Mouse (Mus musculus): ENCODE results near the gene Ryk. TPM values are rescaled to one million over a fixed set of nuclear protein-coding genes. Genes with fewer than 3 reads are reported as not detected.
A peak's percentile ranks its signal among the peaks of the same experiment; 100 is the strongest.

The Ryk gene
- polyA plus RNA-seq, 1 experiment from 2014 or later: 18.2 TPM

DNA sequence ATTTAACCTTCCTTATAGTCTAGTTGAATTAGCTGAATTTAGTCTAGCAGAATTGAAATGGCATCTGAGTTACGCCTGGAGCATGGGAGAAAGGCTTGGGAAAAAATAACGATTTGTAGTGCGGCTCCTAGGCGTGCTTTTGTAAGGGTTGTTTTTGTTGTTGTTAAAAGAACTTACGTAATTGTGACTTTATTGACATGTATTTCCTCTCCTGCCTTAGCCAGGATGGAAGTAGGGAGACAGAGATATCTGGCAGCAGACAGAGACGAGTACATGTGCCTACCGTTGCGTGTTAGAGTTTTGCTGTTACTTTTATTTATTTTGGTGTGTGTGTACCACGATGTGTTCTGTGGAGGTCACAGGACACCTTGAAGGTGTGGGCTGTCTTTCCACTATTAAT, 1.6 kb downstream of the Ryk start:
- Histone ChIP-seq H3K36me3 (no peaks in the 10 kb centered on the region), H3K4me1 (peaks cover 38% of the 10 kb centered on the region), H3K4me2 (replicated peaks) (peak overlapping the region; percentile 70), H3K9me3 (replicated peaks) (no peaks in the 10 kb centered on the region), H3K27me3 (0 out of 2 replicates have a peak, but pooled peaks cover 4% of the 10 kb centered on the region), H3K9ac (peak overlapping the region; percentile 96), H3K4me3 (peak overlapping the region; percentile 90), H3K27ac (no peak overlapping the region)
- ATAC-seq (ENCODE audit: low FRiP score): no peak
- 62% methylated on average over 9 of the region's 9 CpGs for WGBS

GRCm38 (mm10) chr9:102840792-102841778, 6.4 kb downstream of the Ryk start:
- peak overlapping the region; percentile 22; the same call in 1 of the 2 replicates for H3K4me2 ChIP-seq (replicated peaks)
- H3K27ac ChIP-seq: peak overlapping the region; percentile 44; the same call in 1 of the 2 replicates
- H3K4me3 ChIP-seq: no peak overlapping the region
- ATAC-seq (ENCODE audit: low FRiP score): no peak
- 0 out of 2 replicates have a peak overlapping the region, but pooled peaks have one; percentile 14 for H3K9ac ChIP-seq
- peaks cover 54% of the 10 kb centered on the region for H3K4me1 ChIP-seq
- 36% methylated on average over 16 of the region's 16 CpGs for WGBS
- H3K27me3 ChIP-seq: no peaks in the 10 kb centered on the region
- H3K36me3 ChIP-seq: no peaks in the 10 kb centered on the region
- no peaks in the 10 kb centered on the region for H3K9me3 ChIP-seq (replicated peaks)

DNA sequence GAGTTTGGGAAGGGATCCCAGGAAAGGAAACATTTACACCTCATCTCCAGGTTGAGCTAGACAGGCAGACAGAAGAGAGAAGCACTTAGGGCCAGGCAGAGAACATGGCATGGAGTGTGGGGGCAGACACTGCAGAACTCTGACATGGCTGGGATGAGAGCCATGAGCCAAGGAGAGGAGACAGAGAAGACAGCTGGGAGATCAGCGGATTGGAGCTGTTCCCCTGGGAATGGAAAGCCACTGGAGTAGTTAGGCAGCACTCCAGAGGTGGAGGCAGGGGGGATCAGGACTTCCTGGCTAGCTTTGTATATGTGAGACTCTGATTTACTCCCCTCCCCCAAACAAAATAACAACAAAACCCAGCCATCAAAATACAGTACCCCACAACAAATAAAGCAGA, 7.1 kb downstream of the Ryk start:
- no peak for ATAC-seq (ENCODE audit: low FRiP score)
- H3K27me3 ChIP-seq: no peaks in the 10 kb centered on the region
- H3K4me2 ChIP-seq (replicated peaks): no peak overlapping the region
- WGBS: 33% methylated on average over 1 of the region's 1 CpGs
- H3K27ac ChIP-seq: no peak overlapping the region
- no peak overlapping the region for H3K4me3 ChIP-seq
- no peak overlapping the region for H3K9ac ChIP-seq
- no peaks in the 10 kb centered on the region for H3K36me3 ChIP-seq
- H3K9me3 ChIP-seq (replicated peaks): no peaks in the 10 kb centered on the region
- peaks cover 50% of the 10 kb centered on the region for H3K4me1 ChIP-seq

DNA sequence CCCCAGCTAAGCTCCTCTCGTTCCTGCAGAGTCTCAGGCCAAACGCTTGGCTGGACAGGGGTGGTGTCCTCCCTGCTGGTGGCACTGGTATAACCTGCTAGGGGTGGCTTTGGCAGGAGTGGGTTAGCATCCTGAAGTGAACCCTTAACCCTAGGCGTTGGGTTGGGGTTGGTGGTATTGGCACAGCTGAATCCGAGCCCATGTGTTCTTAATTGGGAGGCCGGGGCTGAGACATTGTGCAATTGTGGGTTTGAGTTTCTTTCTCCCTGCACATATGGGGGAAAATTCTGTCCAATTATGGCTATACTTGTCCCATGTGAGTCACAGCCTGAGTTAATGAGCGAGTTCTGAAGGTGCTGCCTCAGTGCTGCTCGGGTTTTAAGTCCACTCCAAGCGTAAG, 7.8 kb downstream of the Ryk start:
- no peaks in the 10 kb centered on the region for H3K27me3 ChIP-seq
- H3K9ac ChIP-seq: no peak overlapping the region
- H3K4me1 ChIP-seq: peaks cover 51% of the 10 kb centered on the region
- H3K36me3 ChIP-seq: no peaks in the 10 kb centered on the region
- no peak for ATAC-seq (ENCODE audit: low FRiP score)
- H3K9me3 ChIP-seq (replicated peaks): no peaks in the 10 kb centered on the region
- H3K4me2 ChIP-seq (replicated peaks): no peak overlapping the region
- H3K27ac ChIP-seq: no peak overlapping the region
- no peak overlapping the region for H3K4me3 ChIP-seq
- 59% methylated on average over 8 of the region's 8 CpGs for WGBS

DNA sequence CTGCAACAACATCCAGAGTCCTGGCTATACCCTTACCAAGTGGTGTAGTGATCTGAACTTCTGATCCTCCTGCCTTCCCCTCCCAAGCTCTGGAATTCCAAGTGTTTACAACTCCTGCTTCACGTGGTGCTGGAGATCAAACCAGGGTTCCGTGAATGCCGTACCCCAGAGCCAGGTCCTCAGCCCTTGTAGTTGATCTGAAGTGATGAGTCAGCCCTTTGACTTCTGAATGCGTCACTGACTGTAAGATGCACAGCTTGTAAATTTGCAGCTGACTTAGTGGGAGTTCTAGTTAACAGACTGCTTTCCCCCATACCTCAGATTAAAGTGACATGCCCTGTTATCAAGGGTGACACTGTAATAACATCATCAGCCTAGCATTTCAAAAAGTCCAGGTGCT, 8.9 kb downstream of the Ryk start:
- Histone ChIP-seq H3K27me3 (no peaks in the 10 kb centered on the region), H3K36me3 (no peaks in the 10 kb centered on the region), H3K4me2 (replicated peaks) (no peak overlapping the region), H3K4me3 (no peak overlapping the region), H3K9ac (no peak overlapping the region), H3K9me3 (replicated peaks) (no peaks in the 10 kb centered on the region), H3K4me1 (peaks cover 59% of the 10 kb centered on the region), H3K27ac (no peak overlapping the region)
- WGBS: 56% methylated on average over 4 of the region's 4 CpGs
- no peak for ATAC-seq (ENCODE audit: low FRiP score)

- ATAC-seq (ENCODE audit: low FRiP score): no peak
- H3K4me1 ChIP-seq: peaks cover 47% of the 10 kb centered on the region
- H3K36me3 ChIP-seq: no peaks in the 10 kb centered on the region
- no peak overlapping the region for H3K4me2 ChIP-seq (replicated peaks)
- no peaks in the 10 kb centered on the region for H3K27me3 ChIP-seq
- 82% methylated on average over 6 of the region's 6 CpGs for WGBS
- H3K27ac ChIP-seq: no peak overlapping the region
- H3K9ac ChIP-seq: no peak overlapping the region
- no peaks in the 10 kb centered on the region for H3K9me3 ChIP-seq (replicated peaks)
- no peak overlapping the region for H3K4me3 ChIP-seq
These were observed 11.1 kb downstream of the Ryk start for GRCm38 (mm10) chr9:102845851-102846250.

DNA sequence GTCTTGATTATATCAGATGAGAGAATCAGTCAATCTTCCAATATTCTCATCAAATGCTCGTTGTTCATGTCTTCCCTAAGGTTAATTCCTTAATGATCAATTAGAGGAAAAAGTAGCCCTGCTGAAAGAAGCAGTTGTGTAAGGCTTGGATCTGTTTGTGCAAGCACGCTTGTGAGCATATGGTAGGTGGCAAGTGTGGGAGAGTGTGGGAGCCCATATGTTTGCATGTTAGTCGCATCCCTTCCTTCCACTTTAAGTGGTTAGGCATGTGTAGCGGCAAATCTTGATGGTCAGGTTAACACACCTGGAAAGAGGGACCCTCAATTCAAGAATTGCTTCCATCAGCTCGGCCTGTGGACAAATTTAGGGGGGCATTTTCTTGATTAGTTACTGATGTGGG, 11.6 kb downstream of the Ryk start:
- H3K4me1 ChIP-seq: peaks cover 42% of the 10 kb centered on the region
- H3K9me3 ChIP-seq (replicated peaks): no peaks in the 10 kb centered on the region
- no peak overlapping the region for H3K4me3 ChIP-seq
- H3K27me3 ChIP-seq: no peaks in the 10 kb centered on the region
- 88% methylated on average over 5 of the region's 5 CpGs for WGBS
- ATAC-seq (ENCODE audit: low FRiP score): no peak
- H3K36me3 ChIP-seq: no peaks in the 10 kb centered on the region
- H3K4me2 ChIP-seq (replicated peaks): no peak overlapping the region
- H3K27ac ChIP-seq: no peak overlapping the region
- no peak overlapping the region for H3K9ac ChIP-seq

DNA sequence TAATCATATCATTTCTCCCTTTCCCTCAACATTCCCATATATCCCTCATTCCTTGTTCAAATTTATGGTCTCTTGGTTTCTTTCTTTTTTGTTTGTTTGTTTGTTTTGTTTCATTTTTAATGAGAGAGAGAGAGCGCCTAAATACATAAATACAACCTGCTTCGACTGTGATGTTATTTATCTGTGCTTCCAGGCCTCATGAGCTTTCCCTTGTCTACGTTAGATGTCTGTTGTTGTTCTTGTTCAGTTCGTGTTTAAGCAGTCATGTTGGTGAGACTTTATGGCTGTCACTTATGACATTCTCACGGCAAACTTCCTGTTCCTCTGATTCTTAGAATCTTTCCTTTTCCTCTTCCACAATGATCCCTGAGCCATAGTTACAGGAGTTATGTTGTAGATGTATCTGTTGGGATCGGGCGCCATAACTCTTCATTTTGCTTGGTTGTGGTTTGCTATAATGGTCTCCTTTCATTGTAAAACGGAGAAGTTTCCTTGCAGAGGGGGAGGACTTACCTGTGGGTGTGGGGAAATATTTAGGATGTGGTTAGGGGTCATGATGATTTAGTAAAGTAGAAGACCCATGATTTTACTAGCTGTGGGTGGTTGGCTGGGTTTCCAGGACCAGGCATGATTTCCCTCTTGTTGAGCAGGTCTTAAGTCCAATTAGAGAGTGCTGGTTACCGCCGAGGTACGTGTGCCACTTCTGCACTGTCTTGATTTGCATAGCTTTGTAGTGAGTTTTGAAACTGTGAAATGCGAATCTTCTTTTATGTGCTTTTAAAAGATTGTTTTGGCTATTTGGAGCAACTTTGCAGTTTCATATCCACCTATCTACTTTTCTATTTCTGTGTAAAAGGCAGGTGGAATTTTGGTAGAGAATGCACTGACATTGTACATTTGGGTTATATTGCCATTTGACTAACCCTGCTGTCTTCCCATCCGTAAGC, 17.6 kb downstream of the Ryk start:
- ATAC-seq (ENCODE audit: low FRiP score): no peak
- no peak overlapping the region for H3K27ac ChIP-seq
- H3K4me1 ChIP-seq: peaks cover 15% of the 10 kb centered on the region
- H3K4me3 ChIP-seq: no peak overlapping the region
- 94% methylated on average over 13 of the region's 13 CpGs for WGBS
- H3K36me3 ChIP-seq: no peaks in the 10 kb centered on the region
- no peaks in the 10 kb centered on the region for H3K27me3 ChIP-seq
- H3K4me2 ChIP-seq (replicated peaks): no peak overlapping the region
- H3K9ac ChIP-seq: no peak overlapping the region
- H3K9me3 ChIP-seq (replicated peaks): no peaks in the 10 kb centered on the region

DNA sequence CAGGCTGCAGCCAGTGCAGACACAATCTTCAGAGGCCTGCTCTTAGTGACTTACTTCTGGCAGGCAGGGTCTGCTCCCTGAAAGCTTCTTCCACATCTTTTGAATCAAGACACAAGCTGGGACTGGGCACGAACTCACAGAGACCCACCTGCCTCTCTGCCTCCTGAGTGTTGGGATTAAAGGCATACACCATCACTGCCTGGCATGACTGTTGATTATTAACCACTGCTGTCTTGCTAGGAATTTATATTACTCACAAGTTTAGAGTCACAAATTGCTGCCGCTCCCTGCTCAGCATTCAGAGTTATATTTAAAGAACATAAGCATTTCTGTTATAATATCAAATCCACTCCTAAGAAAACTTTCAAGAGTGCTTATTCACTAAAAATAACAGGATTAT, 23.1 kb downstream of the Ryk start:
- WGBS: 95% methylated on average over 2 of the region's 2 CpGs
- H3K27me3 ChIP-seq: no peaks in the 10 kb centered on the region
- H3K4me2 ChIP-seq (replicated peaks): no peak overlapping the region
- H3K36me3 ChIP-seq: peaks cover 4% of the 10 kb centered on the region; the same call in 1 of the 2 replicates
- H3K9ac ChIP-seq: no peak overlapping the region
- H3K27ac ChIP-seq: no peak overlapping the region
- peaks cover 7% of the 10 kb centered on the region; the same call in 1 of the 2 replicates for H3K4me1 ChIP-seq
- ATAC-seq (ENCODE audit: low FRiP score): no peak
- no peak overlapping the region for H3K4me3 ChIP-seq
- no peaks in the 10 kb centered on the region for H3K9me3 ChIP-seq (replicated peaks)

GRCm38 (mm10) chr9:102858283-102858682, 23.6 kb downstream of the Ryk start:
- H3K27ac ChIP-seq: no peak overlapping the region
- ATAC-seq (ENCODE audit: low FRiP score): no peak
- no peak overlapping the region for H3K4me2 ChIP-seq (replicated peaks)
- no peaks in the 10 kb centered on the region for H3K27me3 ChIP-seq
- no peak overlapping the region for H3K4me3 ChIP-seq
- H3K36me3 ChIP-seq: peaks cover 4% of the 10 kb centered on the region; the same call in 1 of the 2 replicates
- WGBS: 82% methylated on average over 5 of the region's 5 CpGs
- H3K4me1 ChIP-seq: peaks cover 7% of the 10 kb centered on the region; the same call in 1 of the 2 replicates
- H3K9me3 ChIP-seq (replicated peaks): no peaks in the 10 kb centered on the region
- no peak overlapping the region for H3K9ac ChIP-seq

GRCm38 (mm10) chr9:102859399-102859798, 24.7 kb downstream of the Ryk start:
- ATAC-seq (ENCODE audit: low FRiP score): no peak
- Histone ChIP-seq H3K9me3 (replicated peaks) (no peaks in the 10 kb centered on the region), H3K27ac (no peak overlapping the region), H3K4me3 (no peak overlapping the region), H3K4me2 (replicated peaks) (no peak overlapping the region), H3K9ac (no peak overlapping the region), H3K4me1 (peaks cover 15% of the 10 kb centered on the region), H3K27me3 (no peaks in the 10 kb centered on the region), H3K36me3 (peaks cover 4% of the 10 kb centered on the region; the same call in 1 of the 2 replicates)
- 89% methylated on average over 5 of the region's 5 CpGs for WGBS

- peaks cover 20% of the 10 kb centered on the region for H3K4me1 ChIP-seq
- H3K4me3 ChIP-seq: no peak overlapping the region
- no peak overlapping the region for H3K9ac ChIP-seq
- H3K4me2 ChIP-seq (replicated peaks): no peak overlapping the region
- WGBS: 95% methylated on average over 10 of the region's 10 CpGs
- H3K27me3 ChIP-seq: no peaks in the 10 kb centered on the region
- peaks cover 4% of the 10 kb centered on the region; the same call in 1 of the 2 replicates for H3K36me3 ChIP-seq
- ATAC-seq (ENCODE audit: low FRiP score): no peak
- H3K9me3 ChIP-seq (replicated peaks): no peaks in the 10 kb centered on the region
- H3K27ac ChIP-seq: no peak overlapping the region
These were observed 25.2 kb downstream of the Ryk start for GRCm38 (mm10) chr9:102859963-102860362.

Measured in hindbrain, embryonic 12.5 days (tissue).